Mouse (Mus musculus) liver, embryonic 16.5 days (tissue): ENCODE data around the gene Vmn2r69. TPM values are rescaled to one million over a fixed set of nuclear protein-coding genes. Genes with fewer than 3 reads are reported as not detected.

ENCODE experiments used
- ATAC-seq: fragments of 200-750 bp; cut with Nextera tagmentation; 2 replicates; pipeline ENCODE4 v1.8.0; 2017; ENCODE audit warnings: low read depth, mild to moderate bottlenecking, moderate number of reproducible peaks, moderate library complexity
- H3K27ac ChIP-seq: fragments of 300-500 bp; sonication (generic); 2 replicates; pipeline ENCODE4 v1.5.1; 2014; ENCODE audit warnings: mild to moderate bottlenecking, low read length
- H3K27me3 ChIP-seq: fragments of 300-500 bp; sonication (generic); 2 replicates; pipeline ENCODE4 v1.6.1; 2014; ENCODE audit warnings: low read depth, low read length, mixed read lengths; ENCODE audit not compliant: control insufficient read depth, insufficient read depth
- H3K36me3 ChIP-seq: fragments of 300-500 bp; sonication (generic); 2 replicates; pipeline ENCODE4 v1.6.1; 2014; ENCODE audit warnings: mild to moderate bottlenecking; ENCODE audit not compliant: control insufficient read depth, insufficient read depth
- H3K4me1 ChIP-seq: fragments of 300-500 bp; sonication (generic); 2 replicates; pipeline ENCODE4 v1.6.1; 2014; ENCODE audit warnings: low read depth, low read length, mixed read lengths; ENCODE audit not compliant: control insufficient read depth
- H3K4me2 ChIP-seq: fragments of 300-500 bp; sonication (generic); 2 replicates; pipeline ENCODE4 v1.6.1; 2014; ENCODE audit warnings: low read depth, low read length, mixed read lengths
- H3K4me3 ChIP-seq: fragments of 300-500 bp; sonication (generic); 2 replicates; pipeline ENCODE4 v1.5.1; 2014; ENCODE audit warnings: low read depth, mild to moderate bottlenecking, low read length
- H3K9ac ChIP-seq: fragments of 300-500 bp; sonication (generic); 2 replicates; pipeline ENCODE4 v1.6.1; 2014; ENCODE audit warnings: low read depth, low read length
- H3K9me3 ChIP-seq: fragments of 300-500 bp; sonication (generic); replicated peaks from 2 replicates; pipeline ENCODE4 v1.6.1; 2016; ENCODE audit warnings: low read length; ENCODE audit not compliant: control insufficient read depth
- WGBS: fragments of 180-500 bp; shearing (Covaris S2); extraction: QIAGEN DNeasy Blood & Tissue Kit; methylation state at CpG from one replicate; pipeline ENCODE4 v1.1.7; 2014; ENCODE audit not compliant: insufficient replicate concordance; 5-methylcytosine and 5-hydroxymethylcytosine counted together
- polyA plus RNA-seq: library from polyadenylated mRNA; unstranded; fragments of >200 nt; fragmentation: Nextera tagmentation; extraction: Ambion mirVana; gene quantifications from 2 replicates; pipeline ENCODE4 v1.2.1, GENCODE M21; 2015

Gene Vmn2r69
- polyA plus RNA-seq, result not detected in 2 replicates

GRCm38 (mm10) chr7:85415820-85416219 is at the start of gene Vmn2r69:
Vmn2r69 (minus strand) TSS chr7:85415920.
- no peak for ATAC-seq
- Histone ChIP-seq H3K27ac (no peak within 1 kb of the TSS), H3K4me3 (no peak within 1 kb of the TSS), H3K36me3 (no peaks in the 10 kb centered on the region), H3K9ac (no peak within 1 kb of the TSS), H3K4me2 (no peak within 1 kb of the TSS), H3K9me3 (no peaks in the 10 kb centered on the region), H3K4me1 (no peaks in the 10 kb centered on the region), H3K27me3 (no peaks in the 10 kb centered on the region)
- 48% methylated on average over 3 of the region's 3 CpGs for WGBS

Other genes with a start within 250 kb of the Vmn2r69 start
- not detected in 2 replicates for gene Vmn2r68, start 178.1 kb downstream of the Vmn2r69 start, polyA plus RNA-seq
- not detected in 2 replicates for gene Vmn2r71, start 147.2 kb upstream of the Vmn2r69 start, polyA plus RNA-seq
- gene Vmn2r70, start 153.3 kb upstream of the Vmn2r69 start, polyA plus RNA-seq, result not detected in 2 replicates